In the genomic region with DNA sequence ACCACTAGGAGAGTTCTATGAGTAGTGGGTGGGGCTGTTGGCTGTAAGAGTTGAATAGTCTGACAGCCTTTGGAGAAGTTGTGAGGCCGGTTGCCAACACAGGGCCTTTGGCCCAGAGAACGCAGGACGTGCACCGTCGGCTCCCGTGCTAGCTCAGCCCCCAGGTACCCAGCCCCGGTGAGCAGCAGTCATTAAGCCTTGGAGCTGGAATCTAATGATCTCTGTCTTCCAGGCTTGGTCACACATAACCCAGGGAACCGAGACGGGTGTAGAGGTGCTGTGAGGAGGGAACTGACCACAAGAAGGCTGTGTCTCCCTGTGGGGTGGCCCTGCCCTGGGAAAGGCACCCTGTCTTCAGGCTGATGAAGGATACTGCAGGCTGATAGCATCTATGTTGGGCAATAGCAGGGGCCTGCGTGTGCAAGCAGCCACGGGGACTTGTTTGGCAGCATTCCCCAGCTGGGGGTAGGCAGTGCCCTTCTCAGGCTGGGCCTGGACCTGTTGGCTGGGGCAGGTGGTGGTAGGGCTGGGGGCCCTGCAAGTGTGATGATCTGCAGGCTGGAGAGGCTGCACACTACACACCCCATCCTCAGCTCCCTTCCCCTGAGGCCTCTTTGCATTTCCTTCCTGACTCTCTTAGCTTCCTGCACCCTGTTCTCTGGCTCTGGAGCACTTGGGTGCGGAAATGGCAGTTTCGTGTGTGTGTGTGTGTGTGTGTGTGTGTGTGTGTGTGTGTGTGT, we compare ENCODE assay signal across 8 mouse cellular contexts.
DNase-seq lines count a peak whose midpoint lies in the region; ATAC-seq lines count a peak whose summit lies in the region.

No protein-coding gene starts in this region.

- peaks cover 43% of the 10 kb centered on the region for H3K27me3 ChIP-seq in heart, embryonic 11.5 days (ENCODE audit: control insufficient read depth, insufficient read depth, low read length)
- peaks cover 72% of the 10 kb centered on the region for H3K27me3 ChIP-seq in megakaryocyte, embryonic 14.5 days (replicated peaks)

- ATAC-seq in heart, embryonic 11.5 days (replicated peaks; ENCODE audit: insufficient number of reproducible peaks, low FRiP score, low TSS enrichment): no peak
- no peak for ATAC-seq in erythroblast, adult 5-6 weeks (replicated peaks; ENCODE audit: low FRiP score, poor library complexity, severe bottlenecking)

- no peak overlapping the region for H3K4me2 ChIP-seq in heart, embryonic 11.5 days

- H3K9ac ChIP-seq in heart, embryonic 11.5 days (ENCODE audit: low read depth, low read length): no peak overlapping the region

- peaks cover 36% of the 10 kb centered on the region for H3K4me1 ChIP-seq in heart, embryonic 11.5 days (ENCODE audit: control insufficient read depth, insufficient read depth, low read length)
- H3K4me1 ChIP-seq in megakaryocyte, embryonic 14.5 days: peaks cover 54% of the 10 kb centered on the region

- H3K36me3 ChIP-seq in heart, embryonic 11.5 days (ENCODE audit: control insufficient read depth, insufficient read depth, low read length): peaks cover 9% of the 10 kb centered on the region
- H3K36me3 ChIP-seq in megakaryocyte, embryonic 14.5 days (replicated peaks; ENCODE audit: low read length): no peaks in the 10 kb centered on the region

- no peak overlapping the region for H3K27ac ChIP-seq in heart, embryonic 11.5 days (ENCODE audit: low read depth, low read length)

- DNase-seq in heart, adult 11 months: peak; percentile 98
- DNase-seq in fibroblast of lung, adult 2 months (ENCODE audit: low read depth): peak; percentile 81
- peak; percentile 76 for DNase-seq in kidney, postnatal 14 days
- DNase-seq in right cerebral cortex, postnatal 10 days (ENCODE audit: low spot score in 2 of 2): no peak
- no peak for DNase-seq in cerebellum, adult 9-11 months

- WGBS in heart, embryonic 11.5 days (ENCODE audit: insufficient replicate concordance): 70% methylated on average over 13 of the region's 13 CpGs

- H3K9me3 ChIP-seq in heart, embryonic 11.5 days (replicated peaks; ENCODE audit: control insufficient read depth, low read length): no peaks in the 10 kb centered on the region
- H3K9me3 ChIP-seq in megakaryocyte, embryonic 14.5 days: no peaks in the 10 kb centered on the region

- H3K4me3 ChIP-seq in heart, embryonic 11.5 days (ENCODE audit: low read depth, low read length): no peak overlapping the region
- H3K4me3 ChIP-seq in megakaryocyte, embryonic 14.5 days (replicated peaks): peak overlapping the region; percentile 9

Comparison
In these comparisons a context has a peak if more than half of its experiments do, and no peak if none do; other contexts are left out.
1. DNase-seq: peak in heart, adult 11 months (single experiment), fibroblast of lung, adult 2 months (single experiment) and kidney, postnatal 14 days (single experiment); none in right cerebral cortex, postnatal 10 days (0 of 2) and cerebellum, adult 9-11 months (single experiment).